Mouse (Mus musculus) liver, embryonic 11.5 days (tissue): ENCODE measurements at regions not wholly inside any gene's neighbourhood (a gene's known extent, or its start where the extent isn't known, plus 50 kb on each side); places are given as distances from the start of the nearest gene placed in this dataset.

ENCODE experiments used
- ATAC-seq: fragments of 200-750 bp; cut with Nextera tagmentation; replicated peaks from 2 replicates; pipeline ENCODE4 v1.8.0; 2017; ENCODE audit warnings: moderate number of reproducible peaks, mild to moderate bottlenecking, moderate TSS enrichment, moderate library complexity; ENCODE audit not compliant: low FRiP score
- DNase-seq: peaks from one replicate; pipeline ENCODE4 v3.0.0-alpha.2; 2017; ENCODE audit warnings: low spot score
- H3K27ac ChIP-seq: fragments of 300-500 bp; sonication (generic); 2 replicates; pipeline ENCODE4 v1.5.1; 2014; ENCODE audit warnings: mild to moderate bottlenecking, low read depth, low read length, control low read depth
- H3K27me3 ChIP-seq: fragments of 300-500 bp; sonication (generic); replicated peaks from 2 replicates; pipeline ENCODE4 v1.6.1; 2014; ENCODE audit warnings: low read length, mixed read lengths; ENCODE audit not compliant: control insufficient read depth, insufficient read depth
- H3K36me3 ChIP-seq: fragments of 300-500 bp; sonication (generic); 2 replicates; pipeline ENCODE4 v1.6.1; 2014; ENCODE audit warnings: mild to moderate bottlenecking, low read length, moderate library complexity, mixed read lengths; ENCODE audit not compliant: control insufficient read depth, insufficient read depth
- H3K4me1 ChIP-seq: fragments of 300-500 bp; sonication (generic); replicated peaks from 2 replicates; pipeline ENCODE4 v1.6.1; 2014; ENCODE audit warnings: low read length, mixed read lengths; ENCODE audit not compliant: control insufficient read depth, insufficient read depth
- H3K4me2 ChIP-seq: fragments of 300-500 bp; sonication (generic); 2 replicates; pipeline ENCODE4 v1.6.1; 2014; ENCODE audit warnings: mild to moderate bottlenecking, control low read depth, moderate library complexity
- H3K4me3 ChIP-seq: fragments of 300-500 bp; sonication (generic); 2 replicates; pipeline ENCODE4 v1.5.1; 2014; ENCODE audit warnings: low read depth, low read length, control low read depth
- H3K9ac ChIP-seq: fragments of 300-500 bp; sonication (generic); 2 replicates; pipeline ENCODE4 v1.6.1; 2014; ENCODE audit warnings: low read depth, low read length, control low read depth
- H3K9me3 ChIP-seq: fragments of 300-500 bp; sonication (generic); 2 replicates; pipeline ENCODE4 v1.6.1; 2016; ENCODE audit warnings: low read length, inconsistent platforms, mixed read lengths; ENCODE audit not compliant: control insufficient read depth
- WGBS: fragments of 180-500 bp; shearing (Covaris S2); extraction: QIAGEN DNeasy Blood & Tissue Kit; methylation state at CpG from one replicate; pipeline ENCODE4 v1.1.7; 2014; 5-methylcytosine and 5-hydroxymethylcytosine counted together

DNA sequence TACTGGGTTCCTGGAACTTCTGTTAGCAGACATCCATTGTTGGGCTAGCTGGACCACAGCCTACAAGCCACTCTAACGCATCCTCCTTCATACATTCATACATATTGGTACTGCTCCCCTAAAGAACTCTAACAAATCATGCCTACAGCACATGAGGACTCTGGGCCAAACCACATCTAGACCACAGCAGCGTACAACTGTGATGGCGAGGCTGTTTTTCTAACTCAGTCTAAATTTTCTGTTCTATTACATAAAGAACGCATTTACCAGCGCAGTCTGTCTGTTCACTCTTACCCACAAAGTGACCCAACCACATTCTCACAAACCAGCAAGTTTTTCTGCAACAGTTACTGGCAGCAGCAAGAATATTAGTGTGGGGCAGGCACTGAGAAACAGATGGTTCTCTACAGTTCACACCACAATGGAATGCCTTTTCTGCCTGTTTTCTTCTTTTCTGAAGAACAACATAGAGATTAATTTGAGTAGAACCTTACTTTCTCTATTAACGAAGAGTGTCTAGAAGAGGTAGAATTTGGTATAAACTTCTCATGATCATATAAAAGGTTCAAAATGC, 648.2 kb upstream of the Cdh11 start:
- Histone ChIP-seq H3K4me2 (no peak overlapping the region), H3K27me3 (no peaks in the 10 kb centered on the region), H3K4me1 (no peaks in the 10 kb centered on the region), H3K9ac (no peak overlapping the region), H3K27ac (no peak overlapping the region), H3K36me3 (no peaks in the 10 kb centered on the region), H3K4me3 (no peak overlapping the region), H3K9me3 (no peaks in the 10 kb centered on the region)
- ATAC-seq (no peak), DNase-seq (no peak)
- 87% methylated on average over 6 of the region's 6 CpGs for WGBS

DNA sequence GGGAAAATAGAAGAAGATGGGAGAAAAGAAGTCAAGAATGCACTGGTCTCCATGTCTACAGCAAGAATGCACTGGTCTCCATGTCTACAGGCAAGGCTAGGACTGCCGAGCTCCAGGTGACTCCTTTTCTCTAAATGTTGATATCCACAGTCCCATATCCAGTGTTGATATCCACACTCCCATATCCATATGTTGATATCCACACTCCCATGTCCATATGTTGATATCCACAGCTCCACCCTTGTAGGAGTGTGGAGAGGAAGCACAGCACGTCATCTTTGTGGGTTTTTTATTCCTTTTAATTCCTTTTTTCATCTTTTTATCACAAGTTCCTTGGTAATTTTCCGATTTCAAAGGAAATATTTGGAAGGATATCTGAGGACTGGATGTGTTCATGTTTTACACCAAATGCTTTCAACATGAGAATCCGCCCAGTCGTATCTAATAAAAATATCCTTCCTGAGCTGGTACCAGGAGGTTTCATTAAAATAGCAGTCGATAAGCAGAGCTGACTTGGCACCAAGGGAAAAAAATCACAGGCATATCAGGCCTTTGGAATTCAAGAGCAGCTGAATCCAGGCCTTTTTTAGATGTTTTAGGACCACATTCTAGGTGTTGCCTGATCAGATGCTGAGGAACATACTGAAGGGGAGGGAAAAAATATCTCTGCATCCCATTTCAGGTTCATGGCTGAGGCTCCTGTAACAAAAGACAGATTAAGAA, 653.7 kb upstream of the Cdh11 start:
- Histone ChIP-seq H3K27ac (no peak overlapping the region), H3K4me1 (no peaks in the 10 kb centered on the region), H3K9ac (no peak overlapping the region), H3K9me3 (no peaks in the 10 kb centered on the region), H3K27me3 (no peaks in the 10 kb centered on the region), H3K36me3 (no peaks in the 10 kb centered on the region), H3K4me3 (no peak overlapping the region), H3K4me2 (no peak overlapping the region)
- 73% methylated on average over 6 of the region's 6 CpGs for WGBS
- DNase-seq (no peak), ATAC-seq (no peak)

DNA sequence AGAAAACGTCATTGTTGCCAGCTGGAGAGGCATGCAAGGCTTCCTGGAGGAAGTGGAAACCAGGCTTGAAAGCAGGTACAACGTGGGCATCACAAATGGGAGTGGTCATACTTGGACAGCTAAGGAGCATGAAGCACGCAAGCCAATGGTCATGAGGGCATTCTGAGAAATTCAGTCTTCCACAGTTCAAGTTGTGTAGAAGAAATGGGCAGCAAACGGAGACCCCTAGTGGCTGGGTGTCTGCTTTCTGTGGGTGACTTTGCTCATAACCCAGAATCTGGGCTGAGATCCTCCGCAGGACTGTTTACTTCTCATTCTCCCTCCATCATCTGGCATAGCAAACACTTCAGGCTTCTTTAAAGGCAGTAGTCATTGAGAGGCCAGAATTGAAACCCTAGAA, 655.7 kb upstream of the Cdh11 start:
- Histone ChIP-seq H3K27ac (no peak overlapping the region), H3K9ac (no peak overlapping the region), H3K27me3 (no peaks in the 10 kb centered on the region), H3K36me3 (no peaks in the 10 kb centered on the region), H3K4me3 (no peak overlapping the region), H3K4me2 (no peak overlapping the region), H3K9me3 (no peaks in the 10 kb centered on the region), H3K4me1 (0 out of 2 replicates have a peak, but pooled peaks cover 3% of the 10 kb centered on the region)
- DNase-seq (no peak), ATAC-seq (no peak)
- WGBS, result 52% methylated on average over 5 of the region's 5 CpGs

DNA sequence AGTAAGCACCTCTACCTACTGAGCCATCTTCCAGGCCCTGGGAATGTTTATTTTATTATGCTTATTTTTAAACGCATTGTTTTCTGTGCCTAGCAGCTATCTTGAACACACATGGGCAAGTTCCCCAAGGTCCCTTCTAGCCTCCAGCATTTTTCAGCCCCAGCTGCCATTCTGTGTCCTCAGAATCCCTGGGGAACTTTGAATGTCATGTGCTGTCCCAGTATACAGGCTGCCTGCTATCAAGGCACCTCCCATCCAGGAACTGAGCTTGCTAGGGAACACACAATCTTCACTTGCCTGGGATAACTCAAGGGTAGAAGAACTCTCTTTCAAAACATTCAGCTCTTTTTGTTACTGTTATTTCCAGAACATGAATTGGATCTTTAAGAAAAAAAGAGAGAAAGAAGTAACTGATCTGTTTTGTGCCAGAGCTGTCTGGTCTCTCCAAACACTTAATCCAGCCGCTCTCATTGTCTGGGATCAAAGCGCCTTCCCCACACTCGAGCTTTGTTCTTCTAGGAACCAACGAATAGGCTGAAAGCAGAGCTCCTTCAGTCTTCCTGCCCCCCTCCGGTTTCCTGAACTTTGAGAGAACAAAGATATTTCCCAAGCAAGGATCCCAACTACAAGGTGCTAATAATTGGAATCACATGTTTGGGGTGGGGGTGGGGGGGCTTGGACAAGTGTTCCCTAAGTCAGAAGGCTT, 657.1 kb upstream of the Cdh11 start:
- ATAC-seq, result no peak
- whole genome bisulfite sequencing, result 31% methylated on average over 6 of the region's 6 CpGs
- no peak overlapping the region for H3K4me3 ChIP-seq
- H3K27ac ChIP-seq, result no peak overlapping the region
- no peaks in the 10 kb centered on the region for H3K36me3 ChIP-seq
- no peak for DNase-seq
- no peak overlapping the region for H3K9ac ChIP-seq
- H3K4me2 ChIP-seq, result no peak overlapping the region
- no peaks in the 10 kb centered on the region for H3K9me3 ChIP-seq
- H3K4me1 ChIP-seq, result 0 out of 2 replicates have a peak, but pooled peaks cover 3% of the 10 kb centered on the region
- no peaks in the 10 kb centered on the region for H3K27me3 ChIP-seq

DNA sequence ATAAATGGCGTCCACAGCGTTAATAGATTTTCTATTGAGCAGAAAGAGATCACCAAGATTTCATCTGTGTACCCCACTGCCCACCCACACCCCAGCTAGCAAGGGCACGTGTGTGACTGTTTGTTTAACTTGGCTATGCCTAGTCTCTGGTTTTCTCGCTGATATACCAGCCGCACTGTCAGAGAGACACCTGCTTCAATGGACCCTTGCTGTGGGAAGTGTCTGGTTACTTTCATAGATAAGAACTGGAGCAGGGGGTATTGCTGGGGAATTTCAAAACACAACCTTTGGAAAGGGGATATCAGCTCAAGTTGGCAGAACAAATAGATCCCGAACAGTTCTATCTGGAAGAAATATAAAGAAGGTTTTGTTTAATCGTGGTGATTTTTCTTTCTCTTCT, 656.8 kb upstream of the Cdh5 start:
- Histone ChIP-seq H3K4me2 (no peak overlapping the region), H3K9ac (no peak overlapping the region), H3K27ac (no peak overlapping the region), H3K4me1 (0 out of 2 replicates have a peak, but pooled peaks cover 3% of the 10 kb centered on the region), H3K36me3 (no peaks in the 10 kb centered on the region), H3K27me3 (no peaks in the 10 kb centered on the region), H3K9me3 (no peaks in the 10 kb centered on the region), H3K4me3 (no peak overlapping the region)
- ATAC-seq, result no peak
- no peak for DNase-seq
- 60% methylated on average over 7 of the region's 7 CpGs for WGBS

DNA sequence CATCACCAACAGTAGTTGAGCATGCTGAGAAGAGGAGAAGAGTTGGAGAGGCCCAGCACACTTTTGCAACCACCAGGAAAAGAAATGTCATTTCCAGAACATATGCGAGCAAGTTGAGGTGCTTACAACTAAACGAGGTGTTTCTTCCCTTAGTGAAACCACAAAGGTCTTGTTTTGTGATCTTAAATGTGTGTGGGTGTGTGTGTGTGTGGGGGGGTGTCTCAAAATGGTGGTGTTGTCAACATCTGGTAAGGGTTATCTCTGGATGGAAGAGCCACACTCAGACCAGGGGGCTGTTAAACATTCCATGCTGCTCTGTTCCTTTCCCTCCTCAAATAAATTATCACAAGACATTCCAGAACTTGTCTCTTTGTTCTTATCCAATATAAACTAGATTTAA, 656.0 kb upstream of the Cdh5 start:
- Histone ChIP-seq H3K9me3 (no peaks in the 10 kb centered on the region), H3K9ac (no peak overlapping the region), H3K4me3 (no peak overlapping the region), H3K27ac (no peak overlapping the region), H3K36me3 (no peaks in the 10 kb centered on the region), H3K4me2 (no peak overlapping the region), H3K4me1 (0 out of 2 replicates have a peak, but pooled peaks cover 3% of the 10 kb centered on the region), H3K27me3 (no peaks in the 10 kb centered on the region)
- WGBS, result 73% methylated on average over 2 of the region's 2 CpGs
- DNase-seq, result no peak
- ATAC-seq, result no peak

DNA sequence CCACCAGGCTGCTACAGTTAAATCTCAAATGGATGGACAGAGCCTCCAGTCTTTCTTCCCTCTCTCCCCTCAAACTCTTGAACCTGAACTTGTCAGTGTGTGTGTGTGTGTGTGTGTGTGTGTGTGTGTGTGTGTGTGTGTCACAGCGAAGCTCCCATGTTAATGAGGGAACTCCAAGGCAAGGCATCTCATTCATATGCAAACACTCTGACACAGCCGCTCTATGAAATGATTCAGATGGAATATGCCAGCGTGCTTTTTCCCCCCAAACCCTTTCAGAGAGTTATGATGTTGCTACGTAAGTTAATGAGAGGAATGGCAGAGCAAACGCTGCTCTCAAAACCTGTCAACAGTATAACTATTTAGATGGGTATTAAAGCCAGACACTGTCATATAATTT, 653.5 kb upstream of the Cdh5 start:
- H3K9me3 ChIP-seq, result no peaks in the 10 kb centered on the region
- DNase-seq (no peak), ATAC-seq (no peak)
- 80% methylated on average over 5 of the region's 5 CpGs for WGBS
- H3K36me3 ChIP-seq, result no peaks in the 10 kb centered on the region
- H3K4me1 ChIP-seq, result 0 out of 2 replicates have a peak, but pooled peaks cover 3% of the 10 kb centered on the region
- no peaks in the 10 kb centered on the region for H3K27me3 ChIP-seq
- no peak overlapping the region for H3K9ac ChIP-seq
- no peak overlapping the region for H3K27ac ChIP-seq
- H3K4me2 ChIP-seq, result no peak overlapping the region
- no peak overlapping the region for H3K4me3 ChIP-seq

DNA sequence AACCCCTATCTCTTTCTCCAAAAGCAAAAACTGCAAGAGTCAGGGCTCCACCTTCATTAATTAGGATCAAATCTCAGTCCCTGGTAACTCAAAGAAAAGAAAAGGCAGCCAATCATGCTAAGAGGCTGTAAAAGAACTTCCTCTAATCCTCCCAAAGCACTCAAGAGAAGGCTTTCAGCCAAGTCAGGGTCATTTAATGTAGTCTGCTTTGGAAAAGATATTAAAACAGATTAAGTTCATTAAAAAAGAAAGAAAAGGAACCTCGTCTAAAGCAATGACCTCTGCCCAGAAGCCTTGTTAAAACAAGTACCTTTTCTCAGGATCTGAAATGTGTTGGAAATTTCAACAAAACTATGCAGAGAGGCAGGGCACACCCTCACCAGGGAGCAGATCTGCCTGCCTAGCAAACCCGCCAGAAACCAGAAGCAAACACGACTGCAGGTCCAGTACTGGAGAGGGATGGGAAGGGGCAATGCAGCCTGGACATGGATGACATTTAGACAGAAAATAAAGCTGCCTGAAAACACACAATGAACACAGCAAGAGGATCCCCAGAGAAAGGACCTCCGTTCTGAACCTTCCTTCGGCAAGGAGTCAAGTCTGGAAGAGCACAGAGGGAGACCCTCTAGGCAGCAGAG, 649.9 kb upstream of the Cdh5 start:
- no peaks in the 10 kb centered on the region for H3K27me3 ChIP-seq

More for the DNA sequence above, 649.9 kb upstream of the Cdh5 start:
- Histone ChIP-seq H3K4me2 (no peak overlapping the region), H3K9me3 (no peaks in the 10 kb centered on the region), H3K36me3 (no peaks in the 10 kb centered on the region), H3K4me1 (no peaks in the 10 kb centered on the region), H3K27ac (no peak overlapping the region), H3K4me3 (no peak overlapping the region), H3K9ac (no peak overlapping the region)
- WGBS, result 74% methylated on average over 5 of the region's 5 CpGs
- ATAC-seq (no peak), DNase-seq (no peak)
